Mouse (Mus musculus) adrenal gland, adult (tissue): ENCODE measurements around the gene Mylk.

Experiments
- DNase-seq, 2 experiments: peaks; one replicate each; pipeline ENCODE4 v3.0.0; 2022 to 2023; ENCODE audit warnings: low spot score in 1 of 2; ENCODE audit not compliant: inconsistent age in 2 of 2

Mylk gene

GRCm38 (mm10) chr16:34901031-34901430 lies 156.0 kb downstream of the Mylk start:
- no peak for DNase-seq

- DNase-seq = peak in 1 of 2 experiments; percentile 75
These were observed 156.7 kb downstream of the Mylk start for GRCm38 (mm10) chr16:34901611-34902293.

GRCm38 (mm10) chr16:34902294-34902680 lies 157.3 kb downstream of the Mylk start:
- peak; percentile 66 to 88 for DNase-seq

- DNase-seq = no peak
These were observed 157.8 kb downstream of the Mylk start for GRCm38 (mm10) chr16:34902761-34903160.

- DNase-seq = no peak
These were observed 159.9 kb downstream of the Mylk start for GRCm38 (mm10) chr16:34904876-34905275.

GRCm38 (mm10) chr16:34909437-34909836 lies 164.4 kb downstream of the Mylk start:
- DNase-seq = peak; percentile 36 to 66

GRCm38 (mm10) chr16:34917373-34917900 lies 172.4 kb downstream of the Mylk start:
- peak in 1 of 2 experiments; percentile 40 for DNase-seq

- DNase-seq = peak; percentile 43 to 77
These were observed 175.2 kb downstream of the Mylk start for GRCm38 (mm10) chr16:34920182-34920581.

- peak in 1 of 2 experiments; percentile 61 for DNase-seq
These were observed 175.9 kb downstream of the Mylk start for GRCm38 (mm10) chr16:34920868-34921267.

GRCm38 (mm10) chr16:34921319-34921718 lies 176.3 kb downstream of the Mylk start:
- DNase-seq = no peak

- peak in 1 of 2 experiments; percentile 69 for DNase-seq
These were observed 178.6 kb downstream of the Mylk start for GRCm38 (mm10) chr16:34923630-34924029.

GRCm38 (mm10) chr16:34924324-34924723 lies 179.3 kb downstream of the Mylk start:
- peak in 1 of 2 experiments; percentile 51 for DNase-seq

GRCm38 (mm10) chr16:34924937-34925618 lies 180.1 kb downstream of the Mylk start:
- DNase-seq = peak; percentile 88 to 94

- peak; percentile 81 to 89 for DNase-seq
These were observed 181.8 kb downstream of the Mylk start for GRCm38 (mm10) chr16:34926531-34927435.

- DNase-seq = peak in 1 of 2 experiments; percentile 41
These were observed 184.7 kb downstream of the Mylk start for GRCm38 (mm10) chr16:34929686-34930085.

- DNase-seq = peak in 1 of 2 experiments; percentile 38
These were observed 185.1 kb downstream of the Mylk start for GRCm38 (mm10) chr16:34930110-34930509.

GRCm38 (mm10) chr16:34931306-34931705 lies 186.3 kb downstream of the Mylk start:
- DNase-seq = no peak

GRCm38 (mm10) chr16:34933173-34933572 lies 188.2 kb downstream of the Mylk start:
- no peak for DNase-seq

- no peak for DNase-seq
These were observed 189.5 kb downstream of the Mylk start for GRCm38 (mm10) chr16:34934486-34934885.

- no peak for DNase-seq
These were observed 190.7 kb downstream of the Mylk start for GRCm38 (mm10) chr16:34935514-34936338.
